Mouse (Mus musculus) embryonic facial prominence, embryonic 15.5 days (tissue): Measurements from ENCODE around the gene Slc5a5. TPM values are rescaled to one million over a fixed set of nuclear protein-coding genes. Genes with fewer than 3 reads are reported as not detected.

Source experiments
- ATAC-seq: fragments of 200-750 bp; cut with Nextera tagmentation; 2 replicates; pipeline ENCODE4 v1.8.0; 2017; ENCODE audit warnings: low read depth, moderate TSS enrichment; ENCODE audit not compliant: insufficient number of reproducible peaks, low FRiP score, low TSS enrichment
- H3K27ac ChIP-seq: fragments of 300-500 bp; sonication (generic); replicated peaks from 2 replicates; pipeline ENCODE4 v1.5.1; 2015; ENCODE audit warnings: mild to moderate bottlenecking, inconsistent platforms
- H3K27me3 ChIP-seq: fragments of 300-500 bp; sonication (generic); 2 replicates; pipeline ENCODE4 v1.6.1; 2015; ENCODE audit warnings: inconsistent platforms
- H3K36me3 ChIP-seq: fragments of 300-500 bp; sonication (generic); 2 replicates; pipeline ENCODE4 v1.6.1; 2015; ENCODE audit warnings: mild to moderate bottlenecking, inconsistent platforms
- H3K4me1 ChIP-seq: fragments of 300-500 bp; sonication (generic); 2 replicates; pipeline ENCODE4 v1.6.1; 2015; ENCODE audit warnings: inconsistent platforms
- H3K4me2 ChIP-seq: fragments of 300-500 bp; sonication (generic); replicated peaks from 2 replicates; pipeline ENCODE4 v1.6.1; 2015; ENCODE audit warnings: mild to moderate bottlenecking, inconsistent platforms
- H3K4me3 ChIP-seq: fragments of 300-500 bp; sonication (generic); replicated peaks from 2 replicates; pipeline ENCODE4 v1.5.1; 2015; ENCODE audit warnings: mild to moderate bottlenecking, inconsistent platforms
- H3K9ac ChIP-seq: fragments of 300-500 bp; sonication (generic); 2 replicates; pipeline ENCODE4 v1.6.1; 2015; ENCODE audit warnings: inconsistent platforms
- H3K9me3 ChIP-seq: fragments of 300-500 bp; sonication (generic); replicated peaks from 2 replicates; pipeline ENCODE4 v1.6.1; 2016; ENCODE audit warnings: inconsistent platforms
- WGBS: fragments of 180-500 bp; shearing (Covaris S2); methylation state at CpG from one replicate; pipeline ENCODE4 v1.1.7; 2015; 5-methylcytosine and 5-hydroxymethylcytosine counted together
- polyA plus RNA-seq: library from polyadenylated mRNA; unstranded; fragments of >200 nt; fragmentation: Nextera tagmentation; extraction: Ambion mirVana; gene quantifications from 2 replicates; pipeline ENCODE4 v1.2.1, GENCODE M21; 2015

The Slc5a5 gene
- polyA plus RNA-seq, 1 experiment from 2014 or later: 0.64 TPM

GRCm38 (mm10) chr8:70920049-70920922 is 27.7 kb upstream of the Slc5a5 start:
- Histone ChIP-seq H3K27me3 (no peaks in the 10 kb centered on the region), H3K9me3 (no peaks in the 10 kb centered on the region), H3K4me1 (no peaks in the 10 kb centered on the region), H3K4me2 (no peak overlapping the region), H3K27ac (no peak overlapping the region), H3K9ac (no peak overlapping the region), H3K36me3 (peaks cover 53% of the 10 kb centered on the region), H3K4me3 (no peak overlapping the region)
- 85% methylated on average over 9 of the region's 9 CpGs for WGBS
- ATAC-seq: no peak

DNA sequence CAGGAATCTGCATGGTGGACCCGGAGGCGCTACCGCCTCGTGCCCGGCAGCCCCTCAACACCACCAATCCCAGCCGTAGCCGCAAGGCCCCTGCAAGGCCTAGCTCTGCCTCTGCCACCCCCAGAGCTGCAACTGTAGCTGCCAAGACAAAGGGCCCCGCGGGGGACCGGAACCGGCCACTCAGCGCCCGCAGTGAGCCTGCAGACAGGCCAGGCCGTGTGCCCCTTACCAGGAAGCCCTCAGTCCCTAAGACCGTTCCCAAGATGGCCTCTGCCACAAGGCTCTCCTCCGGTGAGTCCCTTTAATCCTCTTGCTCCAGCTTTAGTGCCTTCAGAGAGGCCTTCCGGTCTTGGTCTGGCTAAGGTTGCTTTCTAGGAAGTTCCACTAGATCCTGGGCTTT is 22.1 kb upstream of the Slc5a5 start:
- Histone ChIP-seq H3K4me1 (no peaks in the 10 kb centered on the region), H3K36me3 (peaks cover 91% of the 10 kb centered on the region), H3K4me2 (no peak overlapping the region), H3K9ac (no peak overlapping the region), H3K27me3 (no peaks in the 10 kb centered on the region), H3K27ac (no peak overlapping the region), H3K4me3 (no peak overlapping the region), H3K9me3 (no peaks in the 10 kb centered on the region)
- WGBS: 94% methylated on average over 17 of the region's 17 CpGs
- no peak for ATAC-seq

DNA sequence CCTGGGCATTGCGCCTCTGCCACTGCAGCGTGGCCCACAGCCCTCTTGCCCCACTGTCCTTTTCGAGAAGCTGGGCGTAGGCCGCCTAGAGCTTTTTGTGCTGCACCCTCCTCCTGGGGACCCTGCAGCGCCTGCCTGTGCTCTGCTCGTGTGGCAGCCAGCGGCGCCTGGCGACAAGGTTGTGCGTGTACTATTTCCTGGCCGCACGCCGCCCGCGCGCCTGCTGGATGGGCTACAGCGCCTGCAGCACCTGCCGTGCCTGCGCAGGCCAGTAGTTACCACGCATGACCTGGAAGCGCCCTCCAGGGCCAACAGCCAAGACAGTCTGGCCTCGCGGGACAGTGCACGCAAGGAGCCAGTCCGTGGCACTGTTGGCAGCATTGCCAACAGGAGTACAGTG is 21.0 kb upstream of the Slc5a5 start:
- H3K36me3 ChIP-seq: peaks cover 80% of the 10 kb centered on the region
- no peak for ATAC-seq
- no peaks in the 10 kb centered on the region for H3K9me3 ChIP-seq
- H3K9ac ChIP-seq: no peak overlapping the region
- no peak overlapping the region for H3K27ac ChIP-seq
- H3K4me2 ChIP-seq: no peak overlapping the region
- H3K4me1 ChIP-seq: no peaks in the 10 kb centered on the region
- H3K27me3 ChIP-seq: no peaks in the 10 kb centered on the region
- WGBS: 94% methylated on average over 26 of the region's 26 CpGs
- H3K4me3 ChIP-seq: no peak overlapping the region

GRCm38 (mm10) chr8:70912955-70913354 is 20.4 kb upstream of the Slc5a5 start:
- ATAC-seq: no peak
- Histone ChIP-seq H3K4me2 (no peak overlapping the region), H3K9ac (no peak overlapping the region), H3K27me3 (no peaks in the 10 kb centered on the region), H3K27ac (no peak overlapping the region), H3K36me3 (peaks cover 74% of the 10 kb centered on the region), H3K4me3 (no peak overlapping the region), H3K4me1 (no peaks in the 10 kb centered on the region), H3K9me3 (no peaks in the 10 kb centered on the region)
- 92% methylated on average over 30 of the region's 30 CpGs for WGBS

- H3K27ac ChIP-seq: no peak overlapping the region
- H3K27me3 ChIP-seq: no peaks in the 10 kb centered on the region
- no peak overlapping the region for H3K4me3 ChIP-seq
- WGBS: 81% methylated on average over 5 of the region's 5 CpGs
- H3K4me1 ChIP-seq: peaks cover 6% of the 10 kb centered on the region
- H3K36me3 ChIP-seq: peaks cover 60% of the 10 kb centered on the region
- ATAC-seq: no peak
- H3K9me3 ChIP-seq: no peaks in the 10 kb centered on the region
- no peak overlapping the region for H3K9ac ChIP-seq
- H3K4me2 ChIP-seq: no peak overlapping the region
Measured at GRCm38 (mm10) chr8:70911596-70911995, 19.0 kb upstream of the Slc5a5 start.

DNA sequence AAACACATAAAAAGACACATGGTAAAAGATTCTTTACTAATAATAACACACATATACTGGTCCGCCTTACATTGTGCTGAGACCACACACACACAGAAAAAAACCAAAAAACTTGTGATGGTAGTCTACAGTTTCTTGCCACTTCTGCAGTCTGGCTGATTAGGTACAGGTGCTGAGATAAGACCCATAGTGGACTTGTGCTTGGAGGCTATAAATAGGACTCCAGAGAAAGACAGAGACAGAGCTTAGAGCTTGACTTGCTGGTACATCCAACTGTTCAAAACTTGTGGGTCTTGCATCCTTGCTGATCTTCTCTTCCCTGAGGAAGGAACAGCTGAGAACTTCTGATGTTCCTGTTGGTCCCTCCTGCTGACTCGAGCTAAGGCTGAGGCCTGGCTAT is 15.0 kb upstream of the Slc5a5 start:
- Histone ChIP-seq H3K4me2 (no peak overlapping the region), H3K9me3 (no peaks in the 10 kb centered on the region), H3K4me1 (peaks cover 14% of the 10 kb centered on the region), H3K36me3 (peaks cover 20% of the 10 kb centered on the region), H3K9ac (no peak overlapping the region), H3K27me3 (0 out of 2 replicates have a peak, but pooled peaks cover 3% of the 10 kb centered on the region), H3K4me3 (no peak overlapping the region), H3K27ac (no peak overlapping the region)
- no peak for ATAC-seq
- WGBS: 85% methylated on average over 2 of the region's 2 CpGs

GRCm38 (mm10) chr8:70905831-70906736 is 13.5 kb upstream of the Slc5a5 start, which contains the start of gene Map1s:
Gene Map1s, plus strand, starts transcription at chr8:70905932.
- ATAC-seq: peak; percentile 90
- Histone ChIP-seq H3K4me2 (peak within 1 kb of the TSS; percentile 85), H3K4me3 (peak within 1 kb of the TSS; percentile 80), H3K27ac (peak within 1 kb of the TSS; percentile 94), H3K9me3 (no peaks in the 10 kb centered on the region), H3K4me1 (peaks cover 14% of the 10 kb centered on the region), H3K27me3 (0 out of 2 replicates have a peak, but pooled peaks cover 3% of the 10 kb centered on the region), H3K9ac (peak within 1 kb of the TSS; percentile 83), H3K36me3 (peaks cover 5% of the 10 kb centered on the region)
- under 1% methylated on average over 85 of the region's 86 CpGs for WGBS

DNA sequence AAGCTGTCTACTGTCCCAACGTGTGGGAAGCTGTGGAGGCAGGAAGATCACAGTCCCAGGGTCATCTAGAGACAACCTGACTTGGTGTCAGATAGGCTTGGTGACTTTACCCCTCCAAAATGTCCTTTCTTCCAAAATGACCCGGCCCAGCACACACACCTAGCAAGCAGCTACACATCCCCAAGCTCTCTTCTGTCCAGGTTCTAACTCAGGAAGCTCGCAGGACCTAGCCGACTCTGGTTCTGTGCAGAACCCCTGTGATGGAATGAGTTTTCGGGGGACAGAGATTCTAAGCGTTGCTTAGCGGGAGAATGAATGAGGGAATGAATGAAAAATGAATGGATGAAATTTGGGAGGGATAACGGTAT is 12.9 kb upstream of the Slc5a5 start:
- peak overlapping the region; percentile 94 for H3K27ac ChIP-seq
- H3K4me2 ChIP-seq: peak overlapping the region; percentile 85
- H3K36me3 ChIP-seq: no peaks in the 10 kb centered on the region
- 13% methylated on average over 8 of the region's 8 CpGs for WGBS
- H3K4me3 ChIP-seq: peak overlapping the region; percentile 80
- H3K9me3 ChIP-seq: no peaks in the 10 kb centered on the region
- H3K4me1 ChIP-seq: peaks cover 14% of the 10 kb centered on the region
- 0 out of 2 replicates have a peak, but pooled peaks cover 3% of the 10 kb centered on the region for H3K27me3 ChIP-seq
- H3K9ac ChIP-seq: peak overlapping the region; percentile 83
- peak; percentile 11 for ATAC-seq

GRCm38 (mm10) chr8:70904532-70904931 is 12.0 kb upstream of the Slc5a5 start:
- no peak for ATAC-seq
- Histone ChIP-seq H3K4me2 (no peak overlapping the region), H3K27me3 (0 out of 2 replicates have a peak, but pooled peaks cover 3% of the 10 kb centered on the region), H3K27ac (no peak overlapping the region), H3K36me3 (no peaks in the 10 kb centered on the region), H3K9me3 (no peaks in the 10 kb centered on the region), H3K4me3 (no peak overlapping the region), H3K4me1 (peaks cover 14% of the 10 kb centered on the region), H3K9ac (no peak overlapping the region)
- WGBS: 62% methylated on average over 4 of the region's 4 CpGs

DNA sequence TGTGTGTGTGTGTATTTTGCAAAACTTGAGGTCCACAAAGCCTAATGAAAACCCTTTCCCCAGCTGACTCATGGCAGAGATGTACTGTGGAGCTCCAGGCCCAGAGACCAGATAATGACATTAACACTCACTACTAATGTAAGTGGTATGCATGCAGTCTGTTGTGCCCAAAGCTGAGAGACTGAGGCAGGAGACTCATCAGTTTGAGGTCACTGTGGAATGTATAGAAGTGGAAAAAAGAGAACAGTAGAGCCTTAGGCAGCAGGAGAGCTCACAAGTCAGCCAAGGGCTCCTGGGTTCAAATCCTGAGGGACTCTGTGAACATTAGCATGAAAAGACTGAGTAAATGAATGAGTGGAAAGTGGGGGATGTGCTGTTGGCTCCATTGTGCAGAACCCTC is 11.0 kb upstream of the Slc5a5 start:
- H3K27ac ChIP-seq: no peak overlapping the region
- H3K4me2 ChIP-seq: no peak overlapping the region
- ATAC-seq: no peak
- no peak overlapping the region for H3K4me3 ChIP-seq
- no peak overlapping the region for H3K9ac ChIP-seq
- no peaks in the 10 kb centered on the region for H3K9me3 ChIP-seq
- H3K4me1 ChIP-seq: peaks cover 17% of the 10 kb centered on the region
- 0 out of 2 replicates have a peak, but pooled peaks cover 3% of the 10 kb centered on the region for H3K27me3 ChIP-seq
- H3K36me3 ChIP-seq: no peaks in the 10 kb centered on the region

- H3K9ac ChIP-seq: no peak overlapping the region
- 0 out of 2 replicates have a peak, but pooled peaks cover 3% of the 10 kb centered on the region for H3K27me3 ChIP-seq
- H3K9me3 ChIP-seq: no peaks in the 10 kb centered on the region
- peaks cover 22% of the 10 kb centered on the region for H3K4me1 ChIP-seq
- H3K4me3 ChIP-seq: no peak overlapping the region
- WGBS: 46% methylated on average over 4 of the region's 4 CpGs
- no peak for ATAC-seq
- H3K36me3 ChIP-seq: no peaks in the 10 kb centered on the region
- H3K4me2 ChIP-seq: no peak overlapping the region
- no peak overlapping the region for H3K27ac ChIP-seq
Measured at GRCm38 (mm10) chr8:70903112-70903511, 10.6 kb upstream of the Slc5a5 start.
